Comparison of ENCODE assay signal across 13 mouse cellular contexts in the genomic region with DNA sequence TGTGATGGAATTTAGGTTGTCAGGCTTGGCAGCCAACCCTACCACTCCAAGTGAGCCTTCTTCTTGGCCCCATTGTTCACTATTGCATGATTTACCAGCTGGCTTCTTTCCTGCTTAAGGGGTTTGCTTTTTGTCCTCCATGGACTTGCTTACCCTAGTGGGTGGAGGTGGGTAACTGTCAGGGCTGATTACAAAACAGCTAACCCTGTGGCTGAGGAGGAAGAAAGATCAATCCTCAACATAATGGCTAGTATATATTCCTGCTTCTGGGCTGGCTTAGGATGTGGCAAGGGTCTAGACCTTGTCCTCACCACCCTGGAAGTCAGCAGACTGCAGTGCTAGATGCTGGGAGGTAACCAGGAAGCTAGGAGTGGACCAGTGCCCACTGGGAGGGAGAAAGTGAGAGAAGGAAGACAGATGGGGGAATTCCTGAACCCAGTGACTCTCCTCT. TPM values are rescaled to one million over a fixed set of nuclear protein-coding genes. Genes with fewer than 3 reads are reported as not detected.
A peak's percentile ranks its signal among the peaks of the same experiment; 100 is the strongest.
DNase-seq lines count a peak whose midpoint lies in the region; ATAC-seq lines count a peak whose summit lies in the region.
"Had no signal": no experiment of that assay in that cellular context is flagged by ENCODE, and none has a peak within 500 bp of the region (broad histone marks: within the 10 kb centered on the region; RNA-seq: fewer than 3 reads in every experiment).

No protein-coding gene starts in this region.

- H3K4me2 ChIP-seq in lung, embryonic 16.5 days (ENCODE audit: low read depth, low read length) = no peak overlapping the region
- H3K4me2 ChIP-seq: hindbrain, embryonic 14.5 days had no signal

- peaks cover 7% of the 10 kb centered on the region for H3K36me3 ChIP-seq in lung, embryonic 16.5 days (ENCODE audit: control insufficient read depth, insufficient read depth, low read length)

- peaks cover 11% of the 10 kb centered on the region; the same call in 1 of the 2 replicates for H3K4me1 ChIP-seq in lung, embryonic 16.5 days (replicated peaks; ENCODE audit: control insufficient read depth, insufficient read depth, low read length)

- no peak overlapping the region for H3K4me3 ChIP-seq in lung, embryonic 16.5 days (ENCODE audit: low read length)

- ATAC-seq in granulocyte monocyte progenitor cell, adult 5-6 weeks (replicated peaks; ENCODE audit: poor library complexity, severe bottlenecking) = peak; percentile 57
- peak; percentile 24 for ATAC-seq in lung, embryonic 16.5 days (ENCODE audit: low read depth)
- ATAC-seq: CD4-positive, CD25-positive, alpha-beta regulatory T cell, adult 4 months had no signal

- H3K27me3 ChIP-seq in lung, embryonic 16.5 days (ENCODE audit: control insufficient read depth, insufficient read depth, low read depth, low read length) = no peaks in the 10 kb centered on the region

- no peaks in the 10 kb centered on the region for H3K9me3 ChIP-seq in lung, embryonic 16.5 days (ENCODE audit: control insufficient read depth, low read length)

- H3K27ac ChIP-seq in lung, embryonic 16.5 days (ENCODE audit: low read length) = peak overlapping the region; percentile 55
- H3K27ac ChIP-seq: hindbrain, embryonic 14.5 days had no signal

- intact Hi-C loops in heart, postnatal 25 days (cut with DNase I) = no loop called here
- intact Hi-C loops in left cerebral cortex, postnatal 25 days (cut with DNase I) = no loop called here

- peak; percentile 33 for DNase-seq in heart, adult 8-10 months (ENCODE audit: low spot score)
- DNase-seq in heart, postnatal 25 days (ENCODE audit: low spot score) = no peak
- peak; percentile 81 for DNase-seq in 3T3-L1 (ENCODE audit: low read depth, low spot score)
- no peak for DNase-seq in thymus, postnatal 14 days
- no peak for DNase-seq in left cerebral cortex, postnatal 25 days (ENCODE audit: low spot score in 2 of 2)
- DNase-seq in right cerebral cortex, postnatal 25 days = no peak
- DNase-seq: gastrocnemius, postnatal 36 days; spleen, adult 18-20 months had no signal

- no peak overlapping the region for H3K9ac ChIP-seq in lung, embryonic 16.5 days (ENCODE audit: low read length)
- H3K9ac ChIP-seq: hindbrain, embryonic 14.5 days had no signal

RNA-seq across cellular contexts. Expression of gene C3, which starts 3.4 kb away (rescaled TPM):
- total RNA-seq in heart, adult 8-10 months (2022) = 100 to 1,000 TPM in 2 of 4 experiments, 10 to 100 TPM in 2; 65.8 to 155 (median 120) TPM
- total RNA-seq in heart, postnatal 25 days (2021) = 10 to 100 TPM; 47.1 to 80.7 TPM
- total RNA-seq in granulocyte monocyte progenitor cell, adult 5-6 weeks (2014; fragmentation: Nextera tagmentation) = 59.6 and 67.4 TPM in 2 replicates
- total RNA-seq in granulocyte monocyte progenitor cell, adult 5-6 weeks (2017) = 146 and 183 TPM in 2 replicates
- 3.2 and 8.4 TPM in 2 replicates for polyA plus RNA-seq in lung, embryonic 16.5 days (2015; fragmentation: Nextera tagmentation; extraction: Ambion mirVana)
- under 1 TPM; 0.41 to 0.48 TPM for total RNA-seq in left cerebral cortex, postnatal 25 days (2021)

RNA-seq across cellular contexts. Expression of gene Gpr108, which starts 16.9 kb away (rescaled TPM):
- 10 to 100 TPM; 29.1 to 35.0 (median 31.0) TPM for total RNA-seq in heart, adult 8-10 months (2022)
- total RNA-seq in heart, postnatal 25 days (2021) = 10 to 100 TPM; 26.1 to 29.5 TPM
- 26.6 and 27.2 TPM in 2 replicates for total RNA-seq in granulocyte monocyte progenitor cell, adult 5-6 weeks (2014; fragmentation: Nextera tagmentation)
- 18.9 and 20.9 TPM in 2 replicates for total RNA-seq in granulocyte monocyte progenitor cell, adult 5-6 weeks (2017)
- 41.0 and 44.2 TPM in 2 replicates for polyA plus RNA-seq in lung, embryonic 16.5 days (2015; fragmentation: Nextera tagmentation; extraction: Ambion mirVana)
- 10 to 100 TPM; 21.5 to 24.0 TPM for total RNA-seq in left cerebral cortex, postnatal 25 days (2021)

RNA-seq across cellular contexts. Expression of gene Trip10, which starts 17.9 kb away (rescaled TPM):
- 100 to 1,000 TPM; 117 to 154 (median 134) TPM for total RNA-seq in heart, adult 8-10 months (2022)
- total RNA-seq in heart, postnatal 25 days (2021) = 100 to 1,000 TPM in 1 of 2 experiments, 10 to 100 TPM in 1; 90.6 to 107 TPM
- 8.3 and 9.9 TPM in 2 replicates for total RNA-seq in granulocyte monocyte progenitor cell, adult 5-6 weeks (2014; fragmentation: Nextera tagmentation)
- total RNA-seq in granulocyte monocyte progenitor cell, adult 5-6 weeks (2017) = 5.6 and 8.6 TPM in 2 replicates
- polyA plus RNA-seq in lung, embryonic 16.5 days (2015; fragmentation: Nextera tagmentation; extraction: Ambion mirVana) = 53.1 and 54.1 TPM in 2 replicates
- total RNA-seq in left cerebral cortex, postnatal 25 days (2021) = 1 to 10 TPM; 6.5 to 7.3 TPM

RNA-seq across cellular contexts. Expression of gene Tnfsf14, which starts 37.4 kb away (rescaled TPM):
- total RNA-seq in heart, adult 8-10 months (2022) = under 1 TPM in 1 of 4 experiments, not detected in 3; 0.20 TPM
- total RNA-seq in heart, postnatal 25 days (2021) = not detected
- total RNA-seq in granulocyte monocyte progenitor cell, adult 5-6 weeks (2014; fragmentation: Nextera tagmentation) = 6.4 and 7.6 TPM in 2 replicates
- 5.2 and 5.8 TPM in 2 replicates for total RNA-seq in granulocyte monocyte progenitor cell, adult 5-6 weeks (2017)
- 0.26 and 0.29 TPM in 2 replicates for polyA plus RNA-seq in lung, embryonic 16.5 days (2015; fragmentation: Nextera tagmentation; extraction: Ambion mirVana)
- not detected for total RNA-seq in left cerebral cortex, postnatal 25 days (2021)
- polyA plus RNA-seq: neural tube, embryonic 14.5 days had no signal

RNA-seq across cellular contexts. Expression of gene Vav1, which starts 47.6 kb away (rescaled TPM):
- total RNA-seq in heart, adult 8-10 months (2022) = 1 to 10 TPM; 1.1 to 1.9 (median 1.4) TPM
- total RNA-seq in heart, postnatal 25 days (2021) = 1 to 10 TPM; 1.5 to 1.7 TPM
- 139 and 141 TPM in 2 replicates for total RNA-seq in granulocyte monocyte progenitor cell, adult 5-6 weeks (2014; fragmentation: Nextera tagmentation)
- total RNA-seq in granulocyte monocyte progenitor cell, adult 5-6 weeks (2017) = 284 and 301 TPM in 2 replicates
- 3.9 and 6.4 TPM in 2 replicates for polyA plus RNA-seq in lung, embryonic 16.5 days (2015; fragmentation: Nextera tagmentation; extraction: Ambion mirVana)
- total RNA-seq in left cerebral cortex, postnatal 25 days (2021) = 1 to 10 TPM; 2.9 to 4.3 TPM

Comparison
In these comparisons a context has a peak if more than half of its experiments do, and no peak if none do; other contexts are left out.
1. DNase-seq: peak in heart, adult 8-10 months (single experiment) and 3T3-L1 (single experiment); none in heart, postnatal 25 days (single experiment), thymus, postnatal 14 days (single experiment), left cerebral cortex, postnatal 25 days (0 of 2) and right cerebral cortex, postnatal 25 days (single experiment).
2. RNA of gene C3, which starts 3.4 kb away (total RNA-seq): 65.8 to 155 TPM in heart, adult 8-10 months, 59.6 to 183 TPM in granulocyte monocyte progenitor cell, adult 5-6 weeks and 47.1 to 80.7 TPM in heart, postnatal 25 days; 0.41 to 0.48 TPM in left cerebral cortex, postnatal 25 days; every median in the first group is over 10 times any median in the second.
3. RNA of gene Trip10, which starts 17.9 kb away (total RNA-seq): 117 to 154 TPM in heart, adult 8-10 months and 90.6 to 107 TPM in heart, postnatal 25 days; 5.6 to 9.9 TPM in granulocyte monocyte progenitor cell, adult 5-6 weeks and 6.5 to 7.3 TPM in left cerebral cortex, postnatal 25 days; every median in the first group is over 4 times any median in the second.